Mouse (Mus musculus) hematopoietic stem cell, adult 5-6 weeks (primary cell): ENCODE measurements around the gene Jakmip3. TPM values are rescaled to one million over a fixed set of nuclear protein-coding genes. Genes with fewer than 3 reads are reported as not detected.

Experiments used
- ATAC-seq, 2 experiments: fragments of 125-278 bp in 1 of 2; replicated peaks in 1 of 2; 2 replicates each; pipeline ENCODE4 v1.8.0; 2016 to 2017; ENCODE audit warnings: inconsistent platforms in 2 of 2, mild to moderate bottlenecking in 2 of 2, moderate number of reproducible peaks in 2 of 2, low read depth in 1 of 2, moderate TSS enrichment in 1 of 2; ENCODE audit not compliant: low FRiP score in 2 of 2, poor library complexity in 2 of 2, severe bottlenecking in 2 of 2, insufficient read depth in 1 of 2, low TSS enrichment in 1 of 2
- total RNA-seq: library from RNA; stranded (forward); fragments of 172-1452, 232-1000 nt; gene quantifications from 2 replicates; pipeline ENCODE4 v1.2.3, GENCODE M21; 2017

Gene Jakmip3
- total RNA-seq, 1 experiment from 2014 or later, result not detected

DNA sequence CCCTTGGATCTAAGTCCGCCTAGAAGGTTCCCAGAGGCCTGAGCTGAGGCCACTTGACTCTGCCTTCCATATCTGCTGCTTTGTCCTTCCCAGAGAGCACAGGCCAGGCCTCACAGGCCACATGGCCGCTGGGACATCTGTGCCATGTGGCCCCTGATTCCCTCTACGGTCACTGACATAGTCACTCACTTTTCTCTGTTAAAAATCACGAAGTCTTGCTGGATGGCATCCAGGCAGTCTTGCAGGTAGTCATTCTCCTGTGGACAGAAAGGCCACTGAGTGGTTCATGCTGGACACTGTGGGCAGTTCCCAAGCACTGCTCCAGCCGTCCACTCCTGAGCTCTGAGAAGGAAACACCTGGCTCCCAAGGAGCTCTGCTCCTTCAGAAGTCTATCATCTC, 164.5 kb downstream of the Jakmip3 start:
- no peak for ATAC-seq

DNA sequence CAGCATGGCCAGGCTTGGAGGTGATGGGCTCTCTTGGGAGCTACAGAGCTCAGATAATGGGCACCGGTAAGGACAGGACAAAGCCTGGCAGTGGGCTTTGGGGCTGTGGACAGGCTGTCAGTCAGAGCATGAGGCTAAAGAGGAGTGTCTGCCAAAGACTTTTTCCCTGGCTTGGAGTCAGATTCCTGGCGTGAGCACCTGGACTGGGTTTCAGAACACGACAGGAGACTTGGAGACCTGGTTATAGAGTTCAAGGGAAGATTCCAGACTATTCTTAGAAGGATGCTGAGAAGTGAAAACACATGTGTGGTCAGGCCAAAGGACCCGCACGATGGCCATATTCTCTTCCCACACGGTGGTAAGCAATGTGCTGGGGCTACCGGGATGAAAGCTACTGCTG, 165.2 kb downstream of the Jakmip3 start:
- ATAC-seq, result no peak

DNA sequence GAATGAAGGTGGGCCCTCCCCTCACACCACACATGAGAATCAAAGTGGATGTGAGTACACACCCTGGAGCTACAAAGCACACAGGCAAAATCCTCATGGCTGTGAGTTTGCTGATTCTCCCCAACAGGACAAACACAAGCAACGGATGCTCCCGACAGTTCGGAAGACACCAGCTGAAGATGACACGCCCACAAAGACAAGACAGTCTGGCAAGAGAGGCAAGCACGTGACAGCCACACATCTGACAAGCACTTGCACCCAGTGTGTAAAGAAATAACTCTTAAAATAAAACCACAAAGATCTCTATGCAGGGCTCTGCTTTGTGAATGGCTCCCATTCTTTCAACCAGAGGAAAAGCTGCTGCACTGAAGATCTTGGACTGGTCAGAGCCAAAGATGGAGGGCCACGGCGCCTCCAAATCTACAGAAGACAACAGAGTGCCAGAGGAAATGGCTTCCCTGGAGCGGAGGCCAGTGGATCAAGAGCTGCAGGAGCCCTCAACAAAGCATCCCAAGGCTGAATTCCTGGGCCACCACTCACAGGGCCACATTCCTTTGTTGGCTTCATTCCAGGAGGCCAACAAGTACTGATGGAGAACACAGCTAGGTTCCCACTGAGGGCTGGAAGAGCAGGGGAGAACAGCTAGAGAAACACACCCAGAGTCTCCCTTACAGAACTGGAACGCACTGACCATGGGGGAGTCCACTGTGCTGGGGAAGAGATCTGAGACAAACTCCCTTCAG, 167.5 kb downstream of the Jakmip3 start:
- no peak for ATAC-seq

DNA sequence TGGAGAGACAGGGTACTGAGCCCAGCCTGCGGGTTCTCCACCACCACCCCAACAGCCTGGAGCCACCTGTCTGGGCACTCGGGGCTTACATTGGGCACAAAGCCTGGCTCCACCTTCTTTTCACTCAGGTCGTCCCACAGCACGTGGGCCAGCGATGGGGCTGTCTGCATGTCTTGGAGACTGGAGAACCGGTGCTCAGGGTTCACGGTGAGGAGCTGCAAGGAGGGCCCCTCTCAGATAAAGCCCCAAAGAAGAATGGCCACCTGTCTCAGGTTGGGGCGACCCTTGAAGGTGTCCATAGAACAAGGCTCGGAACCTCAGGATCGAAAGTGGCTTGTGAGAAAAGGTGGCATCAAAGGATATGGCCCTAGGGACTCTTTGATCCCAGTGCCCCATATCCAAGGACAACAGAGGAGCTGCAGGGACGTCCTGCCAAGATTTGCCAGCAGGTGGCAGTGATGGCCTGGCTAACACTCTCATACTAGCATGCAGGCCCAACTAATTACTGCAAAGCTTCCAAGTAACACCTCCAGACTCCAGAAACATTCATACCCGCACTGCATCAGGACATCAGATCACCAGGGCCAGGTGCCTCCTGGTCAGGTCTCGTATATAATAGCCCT, 178.7 kb downstream of the Jakmip3 start:
- ATAC-seq, result peak; percentile 93 to 96

DNA sequence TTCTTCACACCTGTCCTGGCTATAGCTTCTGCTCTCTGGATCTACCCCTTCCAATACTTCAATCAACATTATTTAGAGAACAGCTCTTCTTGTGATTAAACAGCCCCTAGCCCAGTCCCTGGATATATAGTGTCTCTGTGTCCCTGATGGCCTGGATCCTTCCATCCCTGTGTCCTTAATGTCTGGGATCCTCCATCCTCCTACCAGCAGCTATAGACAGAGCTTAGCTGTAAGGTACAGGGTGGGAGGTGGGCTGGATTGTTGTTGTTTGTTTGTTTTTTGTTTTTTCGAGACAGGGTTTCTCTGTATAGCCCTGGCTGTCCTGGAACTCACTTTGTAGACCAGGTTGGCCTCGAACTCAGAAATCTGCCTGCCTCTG, 179.2 kb downstream of the Jakmip3 start:
- no peak for ATAC-seq

DNA sequence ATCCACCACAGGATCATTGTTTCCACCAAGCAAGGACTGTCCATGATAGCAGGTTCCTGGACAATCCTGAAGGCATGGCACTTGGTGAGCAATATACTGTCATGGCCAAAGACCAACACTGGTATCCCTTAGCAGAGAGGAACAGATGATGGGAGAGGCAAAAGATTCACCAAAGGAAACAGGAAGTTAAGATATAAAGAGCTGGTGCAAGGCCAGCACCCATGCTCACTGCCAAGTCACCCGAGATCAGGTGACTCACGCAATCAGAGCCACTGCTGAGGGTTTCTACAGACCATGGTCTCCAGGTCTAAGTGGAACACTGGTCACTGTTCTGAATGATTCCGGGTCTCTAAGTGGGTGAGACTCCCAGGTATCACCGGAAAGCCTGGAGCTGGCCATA, 185.4 kb downstream of the Jakmip3 start:
- peak in 1 of 2 experiments; percentile 43; a peak in 1 of 4 replicates for ATAC-seq

DNA sequence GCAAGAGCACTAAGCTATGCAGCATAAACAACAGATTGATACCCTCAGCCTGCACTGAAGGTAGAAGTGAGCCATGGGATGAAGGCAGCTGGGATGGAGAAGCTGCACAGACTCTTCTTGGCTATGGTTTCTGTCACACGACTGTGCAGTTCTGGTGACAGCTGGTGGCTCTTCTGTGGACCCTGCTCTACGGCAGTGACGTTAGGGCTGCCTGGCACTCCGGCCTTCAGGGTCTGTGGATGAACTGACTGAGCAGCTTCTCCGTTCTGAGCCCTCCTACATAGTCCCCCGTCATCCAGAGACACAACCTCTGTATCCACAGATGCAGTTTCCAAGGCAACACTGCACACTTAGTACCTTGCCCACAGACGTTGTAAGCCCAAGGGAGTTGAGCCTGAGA, 186.0 kb downstream of the Jakmip3 start:
- no peak for ATAC-seq

DNA sequence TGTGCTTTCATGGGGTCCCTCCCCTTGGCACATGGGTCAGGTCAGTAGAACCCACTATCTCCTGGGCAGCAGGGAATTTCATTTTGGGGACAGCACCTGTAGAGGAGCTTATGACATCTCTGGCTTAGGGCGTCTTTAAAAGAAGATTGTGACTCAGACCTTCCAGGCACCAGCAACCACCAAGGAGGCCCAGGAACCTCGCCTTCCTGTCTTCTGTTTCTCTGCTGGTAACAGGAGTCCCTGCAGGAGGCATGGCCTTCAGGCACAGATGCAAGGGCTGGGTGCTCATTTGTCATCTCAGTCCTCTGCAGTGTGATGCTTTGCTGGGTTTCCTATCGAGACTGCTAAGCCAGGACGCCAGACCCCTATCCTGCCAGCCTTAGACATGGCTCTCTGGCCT, 188.5 kb downstream of the Jakmip3 start:
- ATAC-seq, result no peak

DNA sequence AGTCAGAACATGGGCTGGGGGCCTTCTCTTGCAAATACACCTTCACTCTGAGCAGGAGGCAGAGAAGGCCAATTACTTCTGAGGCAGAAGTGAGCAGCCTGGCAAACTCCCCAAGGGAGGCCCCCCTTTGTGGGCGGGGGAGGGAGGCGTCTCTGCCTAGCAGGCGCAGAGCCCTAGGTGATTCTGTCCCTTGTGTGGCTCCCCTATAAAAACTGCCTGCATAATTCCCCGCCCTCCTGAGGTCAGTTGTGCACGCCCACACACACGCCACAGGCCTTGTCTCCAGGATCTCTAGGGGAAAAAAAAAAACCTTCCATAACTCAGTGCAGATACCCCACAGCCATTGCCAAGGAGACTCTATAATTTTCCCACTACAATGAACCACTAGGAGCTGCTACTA, 189.8 kb downstream of the Jakmip3 start:
- no peak; a peak in 1 of 4 replicates for ATAC-seq

DNA sequence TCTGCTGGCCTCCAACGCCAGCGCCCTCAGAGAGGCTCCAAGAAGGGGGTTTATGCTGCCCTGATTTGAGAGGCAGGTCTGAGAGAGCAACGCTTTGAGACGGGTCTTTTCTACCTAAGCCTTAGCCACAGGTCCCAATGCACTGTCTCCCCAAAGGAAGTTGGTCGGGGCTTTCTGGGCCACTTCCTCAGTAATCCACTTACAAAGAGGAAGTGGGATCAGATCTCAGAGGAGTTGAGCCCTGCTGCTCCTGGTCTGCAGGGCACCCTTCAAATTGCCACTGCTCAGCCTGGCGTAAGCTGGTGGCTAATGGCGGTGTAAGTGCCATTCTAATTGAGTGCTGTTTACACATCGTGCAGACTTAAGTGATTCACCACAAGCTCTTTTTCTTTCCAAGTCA, 191.0 kb downstream of the Jakmip3 start:
- peak; percentile 43 to 44; a peak in 2 of 4 replicates for ATAC-seq

DNA sequence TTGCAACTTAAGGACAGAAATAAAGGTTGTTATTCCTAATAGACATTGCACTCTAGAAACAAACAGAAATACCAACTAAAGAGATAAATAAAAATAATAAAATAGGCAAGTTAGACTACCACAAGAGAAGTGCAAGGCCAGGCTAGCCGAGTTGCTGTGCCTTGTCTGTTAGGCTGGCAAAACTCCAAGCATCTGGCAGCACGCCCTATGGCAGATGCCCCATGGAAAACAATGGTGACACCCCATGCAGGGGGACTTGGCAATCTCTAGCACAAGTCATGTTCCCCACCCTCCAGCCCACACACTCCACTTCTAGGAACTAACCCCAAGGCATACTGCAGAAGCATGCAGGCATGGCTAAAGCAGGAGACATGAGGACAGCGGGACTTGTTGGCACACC, 192.9 kb downstream of the Jakmip3 start:
- no peak for ATAC-seq

Other genes starting within 250 kb of the Jakmip3 start
- gene Ppp2r2d, start 94.7 kb upstream of the Jakmip3 start, total RNA-seq, result 34.7 and 46.1 TPM in 2 replicates
- 8.0 and 9.7 TPM in 2 replicates for gene Mapk1ip1, start 94.5 kb upstream of the Jakmip3 start, total RNA-seq
- 27.8 and 34.5 TPM in 2 replicates for gene Bnip3, start 31.2 kb upstream of the Jakmip3 start, total RNA-seq
- not detected in 2 replicates for gene Dpysl4, start 145.3 kb downstream of the Jakmip3 start, total RNA-seq